Mouse (Mus musculus) kidney, adult 2 months (tissue): ENCODE data around the gene Hist1h3a.
"Not testable (repeated sequence)": the region's sequence is repeated elsewhere in the genome, so short reads cannot be mapped to it uniquely, and the experiment has no call there.

Source experiments
- CTCF ChIP-seq: fragments of 200-500 bp; conservative IDR thresholded peaks from 2 replicates; pipeline ENCODE4 v1.5.1; 2011; ENCODE audit warnings: low read depth, mild to moderate bottlenecking, control low read depth, low read length, moderate library complexity, mixed read lengths; ENCODE audit not compliant: insufficient read depth, insufficient read length
- POLR2A ChIP-seq: fragments of 200-500 bp; IDR thresholded peaks from one replicate; pipeline ENCODE4 v1.6.1; 2011; ENCODE audit warnings: low read depth, low read length, control low read depth

GRCm38 (mm10) chr13:23750839-23751477 is 11.2 kb downstream of the Hist1h3a start, which contains the start of gene Hist1h2ab:
- TF ChIP-seq CTCF, POLR2A: not testable (repeated sequence)
